Mouse (Mus musculus): ENCODE results near the gene Ralgds. TPM values are rescaled to one million over a fixed set of nuclear protein-coding genes. Genes with fewer than 3 reads are reported as not detected.
"Not testable (repeated sequence)": the region's sequence is repeated elsewhere in the genome, so short reads cannot be mapped to it uniquely, and the experiment has no call there.

The Ralgds gene
- total RNA-seq, 4 experiments from 2014 or later = 89.1 to 103 (median 96.7) TPM

- DNase-seq (ENCODE audit: low spot score in 2 of 2) = peak in 1 of 2 experiments; percentile 1
Measured at GRCm38 (mm10) chr2:28504676-28505075, 8.2 kb upstream of the Ralgds start.

GRCm38 (mm10) chr2:28505795-28506194, 7.1 kb upstream of the Ralgds start, which contains the start of gene Gm10134:
Gm10134 (plus strand) TSS chr2:28506095.
- DNase-seq (ENCODE audit: low spot score in 2 of 2) = no peak

- peak in 1 of 2 experiments; percentile 2 for DNase-seq (ENCODE audit: low spot score in 2 of 2)
Measured at GRCm38 (mm10) chr2:28506291-28506690, 6.6 kb upstream of the Ralgds start.

- DNase-seq (ENCODE audit: low spot score in 2 of 2) = not testable (repeated sequence)
Measured at GRCm38 (mm10) chr2:28511600-28511999, 1.3 kb upstream of the Ralgds start.

GRCm38 (mm10) chr2:28513431-28514370, 776 bp downstream of the Ralgds start:
- peak; percentile 27 to 36 for DNase-seq (ENCODE audit: low spot score in 2 of 2)

GRCm38 (mm10) chr2:28514489-28514888, 1.6 kb downstream of the Ralgds start:
- DNase-seq (ENCODE audit: low spot score in 2 of 2) = peak in 1 of 2 experiments; percentile 70

- DNase-seq (ENCODE audit: low spot score in 2 of 2) = no peak
Measured at GRCm38 (mm10) chr2:28517206-28517909, 4.4 kb downstream of the Ralgds start.

GRCm38 (mm10) chr2:28518231-28518630, 5.3 kb downstream of the Ralgds start:
- peak in 1 of 2 experiments; percentile 89 for DNase-seq (ENCODE audit: low spot score in 2 of 2)

- no peak for DNase-seq (ENCODE audit: low spot score in 2 of 2)
Measured at GRCm38 (mm10) chr2:28520581-28520980, 7.7 kb downstream of the Ralgds start.

GRCm38 (mm10) chr2:28521571-28522151, 8.7 kb downstream of the Ralgds start:
- peak in 1 of 2 experiments; percentile 87 for DNase-seq (ENCODE audit: low spot score in 2 of 2)

- peak in 1 of 2 experiments; percentile 27 for DNase-seq (ENCODE audit: low spot score in 2 of 2)
Measured at GRCm38 (mm10) chr2:28522166-28522565, 9.2 kb downstream of the Ralgds start.

- DNase-seq (ENCODE audit: low spot score in 2 of 2) = peak in 1 of 2 experiments; percentile 94
Measured at GRCm38 (mm10) chr2:28523643-28524117, 10.8 kb downstream of the Ralgds start.

GRCm38 (mm10) chr2:28524406-28524805, 11.5 kb downstream of the Ralgds start:
- peak in 1 of 2 experiments; percentile 21 for DNase-seq (ENCODE audit: low spot score in 2 of 2)

GRCm38 (mm10) chr2:28525219-28525942, 12.5 kb downstream of the Ralgds start:
- DNase-seq (ENCODE audit: low spot score in 2 of 2) = peak in 1 of 2 experiments; percentile 78

- DNase-seq (ENCODE audit: low spot score in 2 of 2) = peak in 1 of 2 experiments; percentile 4
Measured at GRCm38 (mm10) chr2:28525943-28526876, 13.3 kb downstream of the Ralgds start.

- DNase-seq (ENCODE audit: low spot score in 2 of 2) = no peak
Measured at GRCm38 (mm10) chr2:28527436-28528353, 14.8 kb downstream of the Ralgds start.

GRCm38 (mm10) chr2:28528354-28528730, 15.4 kb downstream of the Ralgds start:
- DNase-seq (ENCODE audit: low spot score in 2 of 2) = no peak

GRCm38 (mm10) chr2:28529856-28530255, 16.9 kb downstream of the Ralgds start:
- no peak for DNase-seq (ENCODE audit: low spot score in 2 of 2)

- DNase-seq (ENCODE audit: low spot score in 2 of 2) = no peak
Measured at GRCm38 (mm10) chr2:28530311-28530710, 17.4 kb downstream of the Ralgds start.
